Mouse (Mus musculus): ENCODE data around the gene Scn7a. TPM values are rescaled to one million over a fixed set of nuclear protein-coding genes. Genes with fewer than 3 reads are reported as not detected.

Gene Scn7a
- 1 to 10 TPM; 2.6 to 3.2 TPM for total RNA-seq (2021)
- long read RNA-seq, experiment 1, partial matches to known transcripts: 0 of 1 reads
- long read RNA-seq, experiment 1, other reads (novel, unspliced or antisense): 1 of 1 reads
- long read RNA-seq, experiment 2, partial matches to known transcripts: 0 of 1 reads
- long read RNA-seq, experiment 2, other reads (novel, unspliced or antisense): 1 of 1 reads

DNA sequence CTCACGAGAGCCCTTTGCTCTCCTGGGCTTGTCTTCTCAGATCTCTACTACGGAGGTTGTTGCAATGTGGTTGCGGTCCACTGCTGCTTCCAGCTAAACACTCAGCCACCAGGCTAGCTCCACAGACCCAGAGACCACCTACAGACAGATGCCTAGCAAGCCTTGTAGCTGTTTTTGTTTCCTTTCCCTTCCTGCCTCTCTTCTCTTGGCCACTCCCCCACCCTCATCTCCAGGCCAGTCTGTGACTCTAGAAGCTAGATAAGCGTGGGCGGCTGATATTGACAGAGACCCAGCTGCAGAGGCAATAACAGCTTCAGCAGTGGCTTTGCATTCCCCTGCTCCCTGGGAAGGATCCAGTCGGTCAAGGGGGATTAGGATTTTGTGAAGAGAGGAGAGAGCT lies at the start of gene Scn7a:
Gene Scn7a, minus strand, starts transcription at position 150 of the 400 bp plus-strand sequence.
- DNase-seq (ENCODE audit: extremely low spot score in 1 of 2, low spot score in 2 of 2): no peak
- intact Hi-C loops (cut with DNase I): no loop called here
- TF ChIP-seq CTCF (IDR thresholded peaks at IDR 0.05): no peak
- no peak within 1 kb of the TSS for H3K4me3 ChIP-seq
- H3K27ac ChIP-seq: no peak within 1 kb of the TSS

DNA sequence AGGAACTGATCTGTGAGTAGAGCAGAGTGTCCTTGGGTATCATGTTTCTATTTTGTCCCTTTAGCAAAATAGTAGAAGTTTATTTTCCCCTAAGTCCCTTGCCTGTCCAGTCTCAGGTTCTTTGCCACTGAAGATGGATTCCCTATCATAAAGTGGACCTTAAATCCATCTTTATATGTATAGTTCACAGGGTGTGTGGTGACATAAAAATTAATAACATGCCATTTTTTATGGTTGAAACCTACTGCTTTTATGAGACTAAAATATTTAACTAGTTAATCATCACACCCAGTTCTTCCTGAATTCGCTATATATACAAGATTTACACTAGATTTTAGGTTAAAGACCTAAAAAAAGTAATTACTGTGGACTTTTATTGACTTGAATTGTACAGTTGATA lies 43.0 kb upstream of the Scn7a start:
- Histone ChIP-seq H3K27ac (no peak overlapping the region), H3K4me3 (no peak overlapping the region)
- intact Hi-C loops (cut with DNase I): loop anchor here (10.0 kb wide), 1 partner anchor 647 kb away; no protein-coding TSS in a partner anchor
- DNase-seq (ENCODE audit: extremely low spot score in 1 of 2, low spot score in 2 of 2): no peak
- no peak for TF ChIP-seq CTCF (IDR thresholded peaks at IDR 0.05)

DNA sequence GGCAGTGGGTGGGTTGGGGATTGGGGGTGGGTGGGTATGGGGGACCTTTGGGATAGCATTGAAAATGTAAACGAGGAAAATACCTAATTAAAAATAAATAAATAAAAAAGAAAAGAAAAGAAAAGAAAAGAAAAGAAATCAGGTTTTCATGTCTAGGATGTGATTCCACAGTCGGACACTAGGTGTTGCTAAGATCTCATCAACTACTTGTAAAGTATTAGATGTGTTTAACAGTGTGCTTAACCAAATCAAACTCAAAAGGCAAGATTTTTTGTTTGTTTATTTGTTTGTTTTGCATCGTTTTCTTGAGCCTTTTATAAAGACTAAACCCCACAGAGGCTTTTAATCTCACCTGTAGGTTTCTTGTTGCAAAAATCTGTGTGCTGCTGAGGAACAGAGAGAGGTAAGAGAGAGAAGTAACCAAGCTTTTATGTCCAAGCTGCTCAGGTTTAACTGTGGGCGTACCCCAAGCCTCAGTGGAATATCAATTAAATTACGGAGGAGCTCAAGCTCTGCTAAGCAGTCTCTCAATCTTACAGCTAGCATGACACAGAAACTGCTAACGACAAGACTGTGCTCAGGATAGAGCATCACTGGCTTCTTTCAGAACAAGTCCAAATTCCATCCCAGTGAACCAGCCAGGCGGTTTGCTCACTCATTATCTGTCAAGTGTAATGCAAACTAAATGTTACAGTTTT lies 35.3 kb upstream of the Scn7a start:
- DNase-seq (ENCODE audit: extremely low spot score in 1 of 2, low spot score in 2 of 2): peak; percentile 12 to 14
- H3K27ac ChIP-seq: no peak overlapping the region
- intact Hi-C loops (cut with DNase I): loop anchor here (2.0 to 10.0 kb wide), 3 partner anchors 655 to 1937 kb away; no protein-coding TSS in a partner anchor
- peak; percentile 72 for TF ChIP-seq CTCF (IDR thresholded peaks at IDR 0.05)
- no peak overlapping the region for H3K4me3 ChIP-seq

DNA sequence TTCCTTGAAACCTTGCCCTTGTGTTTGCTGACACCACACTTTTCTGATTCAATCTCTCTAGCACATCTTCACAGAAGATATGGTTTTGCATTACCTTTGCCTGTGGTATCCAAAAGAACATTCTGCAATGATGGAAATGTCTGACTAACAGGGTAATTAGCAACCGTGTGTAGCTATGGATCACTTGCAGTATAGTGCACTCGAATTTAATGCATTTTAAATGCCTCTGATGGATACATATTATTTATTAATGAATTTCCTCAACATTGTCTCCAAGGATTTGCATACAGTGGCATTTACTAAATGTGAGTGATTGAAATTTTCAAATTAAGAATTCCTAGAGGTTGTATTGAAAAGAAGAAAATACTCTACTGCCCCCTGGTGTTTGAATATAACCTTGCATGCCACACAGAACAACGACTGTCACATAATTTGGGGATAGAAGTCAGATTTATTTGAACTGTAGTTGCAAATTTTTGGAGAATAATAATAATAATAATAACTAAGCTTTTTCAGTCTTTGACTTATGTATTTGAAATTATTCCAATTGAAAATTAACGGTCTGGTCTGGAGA lies 15.0 kb upstream of the Scn7a start:
- no peak for DNase-seq (ENCODE audit: extremely low spot score in 1 of 2, low spot score in 2 of 2)
- no peak overlapping the region for H3K4me3 ChIP-seq
- intact Hi-C loops (cut with DNase I): loop anchor here (2.0 to 10.0 kb wide), 4 partner anchors 157 to 543 kb away; partner anchors contain the start of gene Ttc21b
- no peak overlapping the region for H3K27ac ChIP-seq
- TF ChIP-seq CTCF (IDR thresholded peaks at IDR 0.05): peak; percentile 78

DNA sequence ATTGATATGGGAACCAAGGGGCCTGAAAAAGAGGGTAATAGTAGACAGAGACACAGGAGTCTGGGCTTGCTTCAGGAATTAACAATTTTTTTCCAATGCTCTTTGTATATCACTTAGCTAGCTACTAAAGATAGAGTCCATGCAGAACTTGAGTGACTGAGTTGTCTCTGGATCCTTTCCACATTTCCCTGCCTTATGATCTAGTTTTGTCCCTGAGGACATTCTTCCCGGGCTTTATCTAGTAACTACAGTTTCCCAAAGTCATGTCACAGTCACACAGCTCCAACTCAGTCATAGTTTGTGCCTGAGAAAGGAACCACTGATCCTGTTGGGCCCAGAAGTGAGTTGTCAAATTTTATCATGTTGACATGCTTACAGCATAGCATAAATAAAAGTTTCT lies 12.8 kb upstream of the Scn7a start:
- no peak for DNase-seq (ENCODE audit: extremely low spot score in 1 of 2, low spot score in 2 of 2)
- no peak for TF ChIP-seq CTCF (IDR thresholded peaks at IDR 0.05)
- Histone ChIP-seq H3K4me3 (no peak overlapping the region), H3K27ac (no peak overlapping the region)
- intact Hi-C loops (cut with DNase I): loop anchor here (10.0 kb wide), 1 partner anchor 463 kb away; no protein-coding TSS in a partner anchor

DNA sequence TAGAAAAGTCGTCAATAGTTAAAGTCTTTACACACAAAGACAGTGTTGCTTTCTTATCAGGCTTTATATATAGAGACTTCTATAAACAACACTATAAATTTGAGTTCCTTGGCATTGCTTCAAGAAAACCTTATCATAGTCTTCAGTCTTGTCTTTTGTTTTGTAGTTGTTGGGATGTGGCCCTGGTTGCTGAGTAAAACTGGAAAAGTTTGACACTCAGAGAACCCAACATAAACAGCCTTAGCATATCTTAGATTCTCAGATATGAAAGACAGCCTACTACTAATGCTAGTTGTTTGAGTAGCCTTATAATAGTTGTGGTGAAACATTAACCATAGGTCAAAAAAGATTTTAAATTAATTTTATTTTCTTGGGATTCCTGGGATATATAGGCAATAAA lies 6.9 kb upstream of the Scn7a start:
- Histone ChIP-seq H3K4me3 (no peak overlapping the region), H3K27ac (no peak overlapping the region)
- intact Hi-C loops (cut with DNase I): loop anchor here (10.0 kb wide), 1 partner anchor 457 kb away; no protein-coding TSS in a partner anchor
- no peak for DNase-seq (ENCODE audit: extremely low spot score in 1 of 2, low spot score in 2 of 2)
- TF ChIP-seq CTCF (IDR thresholded peaks at IDR 0.05): no peak

DNA sequence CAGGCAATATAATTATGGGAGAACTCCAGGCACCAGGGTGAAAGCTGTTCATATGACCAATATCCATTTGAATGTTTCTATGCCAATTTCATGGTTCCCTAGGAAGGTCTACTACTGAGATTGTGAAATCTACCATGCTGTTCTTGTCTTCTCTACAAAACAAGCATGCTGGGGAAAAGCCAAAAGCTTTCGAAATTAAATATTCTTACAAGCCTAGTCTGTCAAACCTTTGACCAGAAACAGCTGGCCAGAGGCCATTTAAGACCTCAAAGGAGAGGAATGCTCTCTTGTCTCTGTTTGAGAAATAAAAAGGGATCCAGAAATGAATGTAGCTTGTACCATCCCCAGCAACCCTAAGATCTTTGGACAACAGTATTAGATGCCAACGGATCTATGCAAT lies 3.8 kb downstream of the Scn7a start:
- intact Hi-C loops (cut with DNase I): no loop called here
- no peak for TF ChIP-seq CTCF (IDR thresholded peaks at IDR 0.05)
- no peak overlapping the region for H3K27ac ChIP-seq
- no peak for DNase-seq (ENCODE audit: extremely low spot score in 1 of 2, low spot score in 2 of 2)
- no peak overlapping the region for H3K4me3 ChIP-seq

DNA sequence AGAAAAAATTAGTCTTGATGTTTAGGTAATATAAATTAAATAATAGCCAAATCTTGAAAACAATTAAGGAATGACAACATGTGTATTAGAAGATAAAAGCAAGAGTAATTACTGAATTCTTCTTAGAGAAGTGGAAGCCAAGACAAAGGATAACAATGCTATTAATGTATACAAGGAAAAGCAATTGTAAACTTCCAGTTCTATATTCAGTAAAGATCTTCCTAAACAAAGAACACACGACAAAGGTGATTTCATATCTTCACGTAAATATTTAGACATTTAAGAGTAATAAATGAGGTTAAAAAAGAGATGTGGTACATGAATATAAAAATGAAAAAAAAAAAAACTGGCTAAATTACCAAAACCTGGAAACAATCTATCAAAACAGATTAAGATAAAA lies 16.7 kb downstream of the Scn7a start:
- Histone ChIP-seq H3K27ac (no peak overlapping the region), H3K4me3 (no peak overlapping the region)
- TF ChIP-seq CTCF (IDR thresholded peaks at IDR 0.05): no peak
- DNase-seq (ENCODE audit: extremely low spot score in 1 of 2, low spot score in 2 of 2): no peak
- intact Hi-C loops (cut with DNase I): no loop called here

DNA sequence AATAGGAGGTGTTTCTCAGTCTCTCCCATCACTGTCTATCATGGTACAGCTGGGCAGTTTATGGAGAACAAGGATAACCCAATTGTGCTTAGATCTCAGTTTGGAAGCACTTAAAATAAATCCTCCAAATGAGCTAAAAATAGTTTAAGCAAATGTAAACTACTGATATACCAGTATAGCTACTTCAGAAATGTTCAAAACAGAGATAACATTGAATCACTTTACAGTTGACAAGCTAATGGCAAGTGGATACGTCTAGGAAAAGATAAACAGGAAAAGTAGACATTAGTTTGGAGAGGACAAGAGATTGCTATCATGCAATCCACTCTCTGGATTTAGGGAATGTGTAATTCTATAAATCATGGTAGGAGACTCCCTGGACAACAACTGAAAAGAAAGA lies 19.5 kb downstream of the Scn7a start:
- no peak for TF ChIP-seq CTCF (IDR thresholded peaks at IDR 0.05)
- no peak for DNase-seq (ENCODE audit: extremely low spot score in 1 of 2, low spot score in 2 of 2)
- Histone ChIP-seq H3K4me3 (no peak overlapping the region), H3K27ac (no peak overlapping the region)
- intact Hi-C loops (cut with DNase I): no loop called here

DNA sequence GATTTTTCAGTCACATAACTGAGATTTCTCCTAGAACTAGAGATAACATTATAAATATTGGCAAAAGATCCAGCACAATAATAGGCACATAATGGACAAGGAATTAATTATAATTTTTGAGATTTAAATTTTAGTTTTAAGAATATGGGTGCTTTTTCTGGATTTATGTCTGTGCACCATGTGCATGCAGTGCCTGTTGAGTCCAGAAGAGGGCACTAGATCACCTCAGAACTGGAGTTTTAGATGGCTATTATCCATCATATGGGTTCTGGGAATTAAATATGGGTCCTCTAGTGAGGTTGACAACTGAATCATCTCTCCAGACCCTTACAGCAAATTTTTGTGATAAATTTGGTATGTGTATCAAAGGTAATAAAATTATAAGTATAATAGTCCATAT lies 21.8 kb downstream of the Scn7a start:
- TF ChIP-seq CTCF (IDR thresholded peaks at IDR 0.05): peak; percentile 38
- Histone ChIP-seq H3K4me3 (no peak overlapping the region), H3K27ac (no peak overlapping the region)
- intact Hi-C loops (cut with DNase I): no loop called here
- no peak for DNase-seq (ENCODE audit: extremely low spot score in 1 of 2, low spot score in 2 of 2)

DNA sequence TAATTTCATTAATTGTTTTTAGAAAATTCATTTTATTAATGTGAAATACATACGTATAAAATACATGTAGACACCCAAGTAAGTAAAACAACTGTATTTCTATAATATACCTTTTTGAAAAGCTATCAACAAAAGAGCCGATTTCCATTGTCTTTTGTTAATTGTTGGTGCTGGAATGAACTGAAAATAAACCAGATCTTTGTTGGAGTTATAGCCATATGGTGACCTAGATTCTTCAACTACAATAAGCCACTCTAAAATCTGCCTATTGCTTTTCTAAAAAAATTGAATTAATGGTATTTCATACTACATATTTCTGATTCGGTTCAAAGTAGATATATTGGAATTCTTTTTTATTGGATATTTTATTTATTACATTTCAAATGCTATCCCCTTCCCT lies 56.7 kb downstream of the Scn7a start:
- no peak for TF ChIP-seq CTCF (IDR thresholded peaks at IDR 0.05)
- no peak overlapping the region for H3K4me3 ChIP-seq
- H3K27ac ChIP-seq: no peak overlapping the region
- DNase-seq (ENCODE audit: extremely low spot score in 1 of 2, low spot score in 2 of 2): no peak
- intact Hi-C loops (cut with DNase I): no loop called here

DNA sequence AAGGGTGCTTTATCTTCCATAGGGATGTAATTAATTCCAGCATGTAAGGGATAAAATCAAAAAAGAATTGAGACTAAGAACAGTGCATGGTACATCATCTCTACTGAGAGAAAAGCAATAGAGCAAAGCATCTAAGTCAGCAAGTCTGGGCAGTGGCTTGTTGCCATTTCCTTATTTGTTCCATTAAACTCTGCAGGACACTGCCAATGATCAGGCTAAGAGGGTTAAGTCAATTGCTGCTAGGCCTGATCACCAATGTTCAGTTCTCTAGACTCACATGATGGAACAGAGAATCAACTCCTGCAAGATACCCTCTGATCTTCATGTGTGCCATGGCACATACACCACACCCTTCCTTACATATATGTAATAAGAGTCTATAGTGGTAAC lies 57.1 kb downstream of the Scn7a start:
- no peak for TF ChIP-seq CTCF (IDR thresholded peaks at IDR 0.05)
- no peak for DNase-seq (ENCODE audit: extremely low spot score in 1 of 2, low spot score in 2 of 2)
- Histone ChIP-seq H3K4me3 (no peak overlapping the region), H3K27ac (no peak overlapping the region)
- intact Hi-C loops (cut with DNase I): no loop called here
